Mouse (Mus musculus): Measurements from ENCODE around the gene Gfpt1. TPM values are rescaled to one million over a fixed set of nuclear protein-coding genes. Genes with fewer than 3 reads are reported as not detected.

Gfpt1 gene
- polyA plus RNA-seq, 1 experiment from 2014 or later: 19.3 TPM

DNA sequence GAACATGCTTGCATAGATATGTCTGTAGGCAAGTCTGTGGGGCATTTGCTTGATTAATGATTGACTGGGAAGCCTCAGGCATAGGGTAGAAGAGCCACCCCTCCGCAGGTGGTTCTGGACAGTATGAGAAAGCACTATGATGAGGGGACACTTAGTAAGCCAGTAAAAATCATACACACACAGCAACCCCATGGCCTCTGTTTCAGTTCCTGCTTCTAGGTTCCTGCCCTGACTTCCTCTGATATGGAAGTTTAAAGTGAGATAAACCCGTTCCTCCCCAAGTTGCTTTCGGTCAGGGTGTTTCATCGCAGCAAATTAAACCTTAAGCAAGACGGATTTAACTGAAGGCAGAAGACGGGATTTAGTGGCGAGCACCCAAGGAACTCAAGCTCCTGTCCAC is 88.0 kb downstream of the Gfpt1 start:
- Histone ChIP-seq H3K4me1 (replicated peaks) (no peaks in the 10 kb centered on the region), H3K27ac (replicated peaks) (no peak overlapping the region), H3K36me3 (peaks cover under 1% of the 10 kb centered on the region; the same call in 1 of the 2 replicates), H3K9ac (no peak overlapping the region), H3K4me3 (no peak overlapping the region), H3K9me3 (peaks cover 4% of the 10 kb centered on the region; the same call in 1 of the 2 replicates), H3K4me2 (no peak overlapping the region), H3K27me3 (no peaks in the 10 kb centered on the region)
- no peak for ATAC-seq (ENCODE audit: low read depth)
- 96% methylated on average over 7 of the region's 7 CpGs for WGBS

DNA sequence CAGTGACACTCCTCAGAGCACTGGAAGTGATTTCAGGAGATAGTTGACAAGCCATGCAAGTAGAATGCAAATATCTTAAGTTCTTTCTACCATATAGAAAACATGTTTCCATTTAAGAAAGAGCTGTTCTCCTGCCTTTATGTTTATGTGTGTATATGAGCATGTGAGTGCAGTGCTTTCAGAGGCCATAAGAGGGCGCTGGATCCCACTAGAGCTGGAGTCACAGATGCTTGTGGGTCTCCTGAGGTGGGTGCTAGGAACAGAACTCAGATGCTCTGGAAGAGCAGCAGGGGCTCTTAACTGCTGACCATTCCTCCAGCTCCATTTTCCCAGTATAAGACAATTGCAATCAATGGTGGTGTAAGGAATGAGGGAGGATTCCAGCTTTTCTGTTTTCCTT is 88.4 kb downstream of the Gfpt1 start:
- WGBS: 69% methylated on average over 1 of the region's 1 CpGs
- Histone ChIP-seq H3K4me1 (replicated peaks) (no peaks in the 10 kb centered on the region), H3K9me3 (peaks cover 4% of the 10 kb centered on the region; the same call in 1 of the 2 replicates), H3K27ac (replicated peaks) (no peak overlapping the region), H3K4me2 (no peak overlapping the region), H3K36me3 (peaks cover 5% of the 10 kb centered on the region), H3K27me3 (no peaks in the 10 kb centered on the region), H3K9ac (no peak overlapping the region), H3K4me3 (no peak overlapping the region)
- ATAC-seq (ENCODE audit: low read depth): no peak

DNA sequence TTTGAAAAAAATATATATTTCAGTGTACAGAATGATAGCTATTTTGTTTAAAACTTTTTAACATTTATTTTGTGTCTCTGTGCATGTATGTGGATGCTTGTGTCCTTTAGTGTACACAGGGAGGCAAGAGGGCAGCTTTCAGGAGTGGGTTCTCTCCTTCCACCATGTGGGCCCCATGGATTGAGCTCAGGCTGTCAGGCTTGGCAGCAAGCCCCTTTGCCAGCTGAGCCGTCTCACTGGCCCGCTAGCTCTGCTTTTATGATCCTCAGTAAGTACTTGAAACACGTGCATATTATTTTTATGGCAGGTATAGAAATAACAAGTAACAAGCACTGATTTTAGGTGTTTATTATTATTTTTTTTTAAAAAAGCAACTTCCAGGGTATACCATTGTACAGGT is 90.9 kb downstream of the Gfpt1 start:
- H3K9ac ChIP-seq: no peak overlapping the region

DNA sequence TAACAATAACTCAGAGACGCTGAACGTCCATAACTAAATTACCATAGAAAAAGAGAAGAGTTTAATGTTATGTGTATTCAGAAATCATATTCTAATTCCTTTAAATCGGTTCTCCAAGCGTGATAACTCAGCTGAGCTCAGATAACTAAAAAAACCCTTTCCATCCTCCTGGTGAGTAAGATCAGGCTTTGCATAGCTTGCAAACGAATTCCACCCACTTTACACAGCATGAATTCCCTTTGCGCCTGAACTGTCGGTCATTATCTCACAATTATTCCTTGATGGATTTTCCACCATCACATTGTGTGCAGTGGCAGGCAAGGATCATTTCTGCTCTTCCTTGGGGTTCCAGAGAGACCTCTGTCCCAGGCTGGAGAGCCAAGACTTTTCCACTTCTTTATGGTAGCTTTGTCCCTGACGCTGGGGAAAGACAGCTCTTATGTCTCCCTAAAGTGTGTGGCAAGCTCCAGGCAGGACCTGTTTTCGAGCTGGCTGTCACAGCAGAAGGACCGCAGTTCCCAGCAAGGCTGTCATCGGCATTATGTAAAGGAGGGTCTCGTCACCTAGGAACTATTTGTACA is 91.4 kb downstream of the Gfpt1 start:
- no peaks in the 10 kb centered on the region for H3K27me3 ChIP-seq
- no peak for ATAC-seq (ENCODE audit: low read depth)
- H3K4me2 ChIP-seq: no peak overlapping the region
- H3K9ac ChIP-seq: no peak overlapping the region
- H3K9me3 ChIP-seq: peaks cover 4% of the 10 kb centered on the region; the same call in 1 of the 2 replicates
- H3K36me3 ChIP-seq: peaks cover 12% of the 10 kb centered on the region
- H3K4me3 ChIP-seq: no peak overlapping the region
- 68% methylated on average over 12 of the region's 12 CpGs for WGBS
- no peak overlapping the region for H3K27ac ChIP-seq (replicated peaks)
- no peaks in the 10 kb centered on the region for H3K4me1 ChIP-seq (replicated peaks)

More for the DNA sequence above, 90.9 kb downstream of the Gfpt1 start:
- H3K4me1 ChIP-seq (replicated peaks): no peaks in the 10 kb centered on the region
- H3K27ac ChIP-seq (replicated peaks): no peak overlapping the region
- H3K4me2 ChIP-seq: no peak overlapping the region
- WGBS: 74% methylated on average over 3 of the region's 3 CpGs
- ATAC-seq (ENCODE audit: low read depth): no peak
- no peak overlapping the region for H3K4me3 ChIP-seq
- no peaks in the 10 kb centered on the region for H3K27me3 ChIP-seq
- peaks cover 4% of the 10 kb centered on the region; the same call in 1 of the 2 replicates for H3K9me3 ChIP-seq
- peaks cover 12% of the 10 kb centered on the region for H3K36me3 ChIP-seq

DNA sequence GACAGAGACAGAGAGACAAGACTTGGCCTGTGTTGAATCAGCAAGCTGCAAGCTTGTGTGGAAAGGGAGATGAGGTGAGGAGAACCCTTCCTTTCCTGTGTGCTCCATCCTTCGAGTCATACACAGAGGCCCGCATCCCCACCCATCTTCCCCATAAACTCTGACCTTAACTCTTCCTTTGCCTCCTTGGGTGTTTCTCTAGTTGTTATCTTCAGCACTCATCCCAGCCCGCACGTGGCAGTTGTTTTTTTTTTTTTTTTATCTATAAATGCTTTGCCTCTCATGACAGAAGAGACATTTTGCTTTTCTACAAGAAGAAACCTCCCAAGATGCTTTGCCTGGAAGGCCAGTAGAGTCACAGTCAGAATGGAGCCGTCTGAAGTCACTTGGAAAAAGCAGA is 95.8 kb downstream of the Gfpt1 start:
- WGBS: 92% methylated on average over 5 of the region's 5 CpGs
- Histone ChIP-seq H3K4me1 (replicated peaks) (peaks cover 9% of the 10 kb centered on the region; the same call in 1 of the 2 replicates), H3K9me3 (no peaks in the 10 kb centered on the region), H3K4me3 (no peak overlapping the region), H3K27ac (replicated peaks) (no peak overlapping the region), H3K36me3 (peaks cover 12% of the 10 kb centered on the region), H3K9ac (no peak overlapping the region), H3K27me3 (no peaks in the 10 kb centered on the region), H3K4me2 (no peak overlapping the region)
- no peak for ATAC-seq (ENCODE audit: low read depth)

DNA sequence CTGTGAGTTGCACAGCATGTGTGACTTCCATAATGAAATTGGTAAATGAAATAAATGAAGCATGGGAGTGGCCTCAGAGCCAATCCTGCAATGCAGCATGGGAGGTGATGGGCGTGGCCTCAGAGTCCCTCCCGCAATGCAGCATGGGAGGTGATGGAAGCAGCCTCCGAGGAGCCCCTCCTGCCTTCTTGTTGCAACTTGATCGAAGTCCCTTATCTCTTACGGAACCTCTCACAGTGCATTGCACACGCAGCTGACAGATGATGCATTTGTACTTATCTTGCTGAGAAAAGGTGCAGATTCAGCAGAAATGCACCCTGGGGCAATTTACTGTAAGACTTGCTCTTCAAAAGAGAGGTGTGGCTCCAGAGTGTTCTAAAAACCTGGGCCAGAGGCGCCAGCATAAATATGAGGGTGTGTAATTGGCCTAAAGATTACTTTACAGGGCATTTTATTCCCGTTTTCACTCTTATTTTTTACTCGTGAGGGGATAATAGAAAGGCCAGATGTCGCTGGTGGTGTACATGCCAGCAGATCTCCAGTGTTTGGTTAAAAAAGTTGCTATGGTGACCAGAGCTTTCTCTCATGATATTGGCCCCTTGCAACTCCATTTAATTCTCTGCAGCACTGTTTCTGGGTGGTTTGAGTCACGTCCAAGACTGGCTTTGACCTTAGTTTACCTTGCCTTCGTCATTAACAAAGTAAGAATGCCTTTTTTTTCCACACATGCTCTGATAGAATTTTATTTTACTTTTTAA is 97.3 kb downstream of the Gfpt1 start:
- no peak for ATAC-seq (ENCODE audit: low read depth)
- no peak overlapping the region for H3K27ac ChIP-seq (replicated peaks)
- H3K4me1 ChIP-seq (replicated peaks): peaks cover 9% of the 10 kb centered on the region; the same call in 1 of the 2 replicates
- WGBS: 74% methylated on average over 12 of the region's 12 CpGs
- no peak overlapping the region for H3K4me2 ChIP-seq
- H3K27me3 ChIP-seq: no peaks in the 10 kb centered on the region
- H3K4me3 ChIP-seq: no peak overlapping the region
- no peak overlapping the region for H3K9ac ChIP-seq
- H3K9me3 ChIP-seq: no peaks in the 10 kb centered on the region
- H3K36me3 ChIP-seq: peaks cover 12% of the 10 kb centered on the region

Other genes with a start within 250 kb of the Gfpt1 start
- gene Anxa4, start 249.3 kb upstream of the Gfpt1 start, polyA plus RNA-seq (2015; fragmentation: Nextera tagmentation; extraction: Ambion mirVana): 5.2 and 6.8 TPM in 2 replicates
- gene Aak1, start 193.3 kb upstream of the Gfpt1 start, polyA plus RNA-seq (2015; fragmentation: Nextera tagmentation; extraction: Ambion mirVana): 37.3 and 42.7 TPM in 2 replicates
- 126 and 142 TPM in 2 replicates for gene Nfu1, start 33.6 kb upstream of the Gfpt1 start, polyA plus RNA-seq (2015; fragmentation: Nextera tagmentation; extraction: Ambion mirVana)
- gene D6Ertd527e, start 61.9 kb downstream of the Gfpt1 start, polyA plus RNA-seq (2015; fragmentation: Nextera tagmentation; extraction: Ambion mirVana): 0.11 and 0.15 TPM in 2 replicates

Measured in neural tube, embryonic 13.5 days (tissue).